In genomic region chr17:86358388-86358787, GRCm38 (mm10) we compare ENCODE assay signal across 9 mouse cellular contexts.
DNase-seq lines count a peak whose midpoint lies in the region; ATAC-seq and TF ChIP-seq lines count a peak whose summit lies in the region.
"Had no signal": no experiment of that assay in that cellular context is flagged by ENCODE, and none has a peak within 500 bp of the region (broad histone marks: within the 10 kb centered on the region; RNA-seq: fewer than 3 reads in every experiment).

No protein-coding gene starts in this region.

- no peak overlapping the region for H3K4me2 ChIP-seq in heart, embryonic 11.5 days
- H3K4me2 ChIP-seq in stomach, embryonic 14.5 days (replicated peaks; ENCODE audit: low read depth, low read length) = no peak overlapping the region
- no peak overlapping the region for H3K4me2 ChIP-seq in stomach, postnatal 0 days (replicated peaks; ENCODE audit: low read depth)
- H3K4me2 ChIP-seq in intestine, embryonic 16.5 days (ENCODE audit: low read depth, low read length) = no peak overlapping the region
- H3K4me2 ChIP-seq: midbrain, embryonic 15.5 days had no signal

- DNase-seq in heart, adult 9 months (ENCODE audit: low spot score in 2 of 2) = no peak
- no peak for DNase-seq in stomach, postnatal 0 days (ENCODE audit: low spot score)
- DNase-seq in yolk sac, embryonic 10.5 days (ENCODE audit: low spot score) = peak; percentile 63
- DNase-seq in kidney, postnatal 4 days = no peak

- no peaks in the 10 kb centered on the region for H3K36me3 ChIP-seq in heart, embryonic 11.5 days (ENCODE audit: control insufficient read depth, insufficient read depth, low read length)
- H3K36me3 ChIP-seq in stomach, embryonic 14.5 days (ENCODE audit: control insufficient read depth, insufficient read depth, low read length) = no peaks in the 10 kb centered on the region
- no peaks in the 10 kb centered on the region for H3K36me3 ChIP-seq in stomach, postnatal 0 days (ENCODE audit: control insufficient read depth, insufficient read depth, low read length)
- no peaks in the 10 kb centered on the region for H3K36me3 ChIP-seq in intestine, embryonic 16.5 days (ENCODE audit: control insufficient read depth, insufficient read depth, low read length)
- H3K36me3 ChIP-seq: midbrain, embryonic 15.5 days had no signal

- ATAC-seq in heart, embryonic 11.5 days (replicated peaks; ENCODE audit: insufficient number of reproducible peaks, low FRiP score, low TSS enrichment) = peak; percentile 42; the same call in 1 of the 2 replicates
- ATAC-seq in stomach, embryonic 14.5 days (ENCODE audit: insufficient number of reproducible peaks, insufficient read depth, low FRiP score, low read depth) = peak; percentile 23; the same call in 1 of the 2 replicates
- ATAC-seq in stomach, postnatal 0 days (ENCODE audit: low FRiP score, low TSS enrichment) = no peak
- peak; percentile 58; the same call in 1 of the 2 replicates for ATAC-seq in intestine, embryonic 16.5 days
- ATAC-seq in erythroid progenitor cell, adult 5-6 weeks (replicated peaks; ENCODE audit: low FRiP score, poor library complexity, severe bottlenecking) = no peak
- ATAC-seq: midbrain, embryonic 15.5 days had no signal

- 10% methylated on average over 5 of the region's 5 CpGs for WGBS in heart, embryonic 11.5 days (ENCODE audit: insufficient replicate concordance)
- 18% methylated on average over 5 of the region's 5 CpGs for WGBS in stomach, embryonic 14.5 days
- WGBS in stomach, postnatal 0 days = 48% methylated on average over 5 of the region's 5 CpGs
- 39% methylated on average over 5 of the region's 5 CpGs for WGBS in intestine, embryonic 16.5 days

- no peaks in the 10 kb centered on the region for H3K27me3 ChIP-seq in heart, embryonic 11.5 days (ENCODE audit: control insufficient read depth, insufficient read depth, low read length)
- H3K27me3 ChIP-seq in stomach, embryonic 14.5 days (ENCODE audit: control insufficient read depth, insufficient read depth, low read length) = no peaks in the 10 kb centered on the region
- no peaks in the 10 kb centered on the region for H3K27me3 ChIP-seq in stomach, postnatal 0 days (ENCODE audit: control insufficient read depth, insufficient read depth, low read length)
- H3K27me3 ChIP-seq in intestine, embryonic 16.5 days (replicated peaks; ENCODE audit: control insufficient read depth, insufficient read depth, low read length) = no peaks in the 10 kb centered on the region
- H3K27me3 ChIP-seq: midbrain, embryonic 15.5 days had no signal

- H3K4me3 ChIP-seq in heart, embryonic 11.5 days (ENCODE audit: low read depth, low read length) = no peak overlapping the region
- no peak overlapping the region for H3K4me3 ChIP-seq in stomach, embryonic 14.5 days (ENCODE audit: low read depth, low read length)
- no peak overlapping the region for H3K4me3 ChIP-seq in stomach, postnatal 0 days (ENCODE audit: low read depth, low read length)
- no peak overlapping the region for H3K4me3 ChIP-seq in intestine, embryonic 16.5 days (ENCODE audit: low read length)
- H3K4me3 ChIP-seq: midbrain, embryonic 15.5 days had no signal

- no peak for TF ChIP-seq CTCF in stomach, postnatal 0 days (IDR thresholded peaks at IDR 0.05; ENCODE audit: low read depth)

- peaks cover 32% of the 10 kb centered on the region for H3K4me1 ChIP-seq in heart, embryonic 11.5 days (ENCODE audit: control insufficient read depth, insufficient read depth, low read length)
- peaks cover 5% of the 10 kb centered on the region for H3K4me1 ChIP-seq in stomach, embryonic 14.5 days (ENCODE audit: control insufficient read depth, insufficient read depth, low read length)
- H3K4me1 ChIP-seq in stomach, postnatal 0 days (replicated peaks; ENCODE audit: control insufficient read depth, insufficient read depth) = no peaks in the 10 kb centered on the region
- H3K4me1 ChIP-seq in intestine, embryonic 16.5 days (ENCODE audit: control insufficient read depth, insufficient read depth, low read length) = peaks cover 12% of the 10 kb centered on the region; the same call in 1 of the 2 replicates

- no peaks in the 10 kb centered on the region for H3K9me3 ChIP-seq in heart, embryonic 11.5 days (replicated peaks; ENCODE audit: control insufficient read depth, low read length)
- H3K9me3 ChIP-seq in stomach, embryonic 14.5 days (ENCODE audit: control insufficient read depth, low read depth, low read length) = no peaks in the 10 kb centered on the region
- H3K9me3 ChIP-seq in stomach, postnatal 0 days (ENCODE audit: control insufficient read depth, low read length) = no peaks in the 10 kb centered on the region
- no peaks in the 10 kb centered on the region for H3K9me3 ChIP-seq in intestine, embryonic 16.5 days (ENCODE audit: control insufficient read depth, low read length)
- H3K9me3 ChIP-seq: midbrain, embryonic 15.5 days had no signal

- H3K9ac ChIP-seq in heart, embryonic 11.5 days (ENCODE audit: low read depth, low read length) = no peak overlapping the region
- no peak overlapping the region for H3K9ac ChIP-seq in stomach, embryonic 14.5 days (replicated peaks; ENCODE audit: low read depth, low read length)
- no peak overlapping the region for H3K9ac ChIP-seq in stomach, postnatal 0 days (ENCODE audit: low read length)
- H3K9ac ChIP-seq in intestine, embryonic 16.5 days (ENCODE audit: low read depth, low read length) = no peak overlapping the region
- H3K9ac ChIP-seq: midbrain, embryonic 15.5 days had no signal

- H3K27ac ChIP-seq in heart, embryonic 11.5 days (ENCODE audit: low read depth, low read length) = no peak overlapping the region
- no peak overlapping the region; the same call in 1 of the 2 replicates for H3K27ac ChIP-seq in stomach, embryonic 14.5 days (ENCODE audit: low read length)
- H3K27ac ChIP-seq in stomach, postnatal 0 days (replicated peaks) = no peak overlapping the region
- no peak overlapping the region for H3K27ac ChIP-seq in intestine, embryonic 16.5 days (ENCODE audit: low read length)
- H3K27ac ChIP-seq: midbrain, embryonic 15.5 days had no signal

- TF ChIP-seq EP300 in stomach, postnatal 0 days (optimal IDR thresholded peaks at IDR 0.05) = no peak

Comparison
In these comparisons a context has a peak if more than half of its experiments do, and no peak if none do; other contexts are left out.
1. ATAC-seq: peak in heart, embryonic 11.5 days (single experiment), stomach, embryonic 14.5 days (single experiment) and intestine, embryonic 16.5 days (single experiment); none in stomach, postnatal 0 days (single experiment) and erythroid progenitor cell, adult 5-6 weeks (single experiment).